In genomic region chr14:60456767-60457166, GRCm38 (mm10) we compare ENCODE assay signal across 18 mouse cellular contexts.
DNase-seq lines count a peak whose midpoint lies in the region; ATAC-seq and TF ChIP-seq lines count a peak whose summit lies in the region.
"Had no signal": no experiment of that assay in that cellular context is flagged by ENCODE, and none has a peak within 500 bp of the region (broad histone marks: within the 10 kb centered on the region; RNA-seq: fewer than 3 reads in every experiment).

No protein-coding gene starts in this region.

- H3K36me3 ChIP-seq in forebrain, embryonic 15.5 days = no peaks in the 10 kb centered on the region
- H3K36me3 ChIP-seq in forebrain, embryonic 11.5 days (ENCODE audit: control insufficient read depth, insufficient read depth, low read length) = no peaks in the 10 kb centered on the region
- H3K36me3 ChIP-seq in hindbrain, postnatal 0 days (ENCODE audit: insufficient read depth, low read length) = no peaks in the 10 kb centered on the region
- H3K36me3 ChIP-seq in hindbrain, embryonic 14.5 days (replicated peaks; ENCODE audit: control insufficient read depth, insufficient read depth) = no peaks in the 10 kb centered on the region
- H3K36me3 ChIP-seq in liver, embryonic 11.5 days (ENCODE audit: control insufficient read depth, insufficient read depth, low read length) = no peaks in the 10 kb centered on the region
- H3K36me3 ChIP-seq: embryonic facial prominence, embryonic 13.5 days; heart, embryonic 13.5 days had no signal

- DNase-seq in forebrain, embryonic 11.5 days (ENCODE audit: low spot score) = no peak
- peak; percentile 7 for DNase-seq in hindbrain, postnatal 0 days (ENCODE audit: low spot score)
- DNase-seq in hindbrain, embryonic 14.5 days (ENCODE audit: low spot score) = no peak
- DNase-seq in right cerebral cortex, adult 2 months (ENCODE audit: low spot score in 2 of 2) = peak; percentile 13
- no peak for DNase-seq in right cerebral cortex, postnatal 36 days (ENCODE audit: low spot score in 2 of 2)
- peak; percentile 67 for DNase-seq in brain, embryonic 14.5 days (ENCODE audit: low read depth)
- no peak for DNase-seq in liver, embryonic 11.5 days (ENCODE audit: low spot score)
- DNase-seq: adrenal gland, postnatal 10 days; cerebellum, adult 18-20 months; cerebellum, adult 9-11 months; cerebellum, postnatal 36 days; gastrocnemius, postnatal 36 days; heart, adult 11 months; heart, postnatal 36 days had no signal

- H3K4me1 ChIP-seq in forebrain, embryonic 15.5 days = peaks cover 5% of the 10 kb centered on the region; the same call in 1 of the 2 replicates
- no peaks in the 10 kb centered on the region for H3K4me1 ChIP-seq in forebrain, embryonic 11.5 days (replicated peaks; ENCODE audit: control insufficient read depth, insufficient read depth, low read length)
- H3K4me1 ChIP-seq in hindbrain, postnatal 0 days (ENCODE audit: insufficient read depth, low read length) = no peaks in the 10 kb centered on the region
- no peaks in the 10 kb centered on the region for H3K4me1 ChIP-seq in hindbrain, embryonic 14.5 days (replicated peaks; ENCODE audit: control insufficient read depth, insufficient read depth, low read length)
- H3K4me1 ChIP-seq in liver, embryonic 11.5 days (replicated peaks; ENCODE audit: control insufficient read depth, insufficient read depth, low read length) = no peaks in the 10 kb centered on the region
- H3K4me1 ChIP-seq: embryonic facial prominence, embryonic 13.5 days had no signal

- 41% methylated on average over 9 of the region's 9 CpGs for WGBS in forebrain, embryonic 15.5 days
- 69% methylated on average over 9 of the region's 9 CpGs for WGBS in forebrain, embryonic 11.5 days
- WGBS in hindbrain, postnatal 0 days = 51% methylated on average over 9 of the region's 9 CpGs
- 62% methylated on average over 9 of the region's 9 CpGs for WGBS in hindbrain, embryonic 14.5 days
- WGBS in liver, embryonic 11.5 days = 72% methylated on average over 9 of the region's 9 CpGs

- TF ChIP-seq POLR2A in brain, embryonic 14.5 days (IDR thresholded peaks at IDR 0.05; ENCODE audit: borderline replicate concordance, extremely low read depth, insufficient read depth, insufficient read length, poor library complexity, severe bottlenecking) = no peak

- no peaks in the 10 kb centered on the region for H3K27me3 ChIP-seq in forebrain, embryonic 15.5 days
- no peaks in the 10 kb centered on the region for H3K27me3 ChIP-seq in forebrain, embryonic 11.5 days (ENCODE audit: control insufficient read depth, insufficient read depth, low read length)
- H3K27me3 ChIP-seq in hindbrain, postnatal 0 days (ENCODE audit: insufficient read depth, low read length) = no peaks in the 10 kb centered on the region
- no peaks in the 10 kb centered on the region for H3K27me3 ChIP-seq in hindbrain, embryonic 14.5 days (ENCODE audit: control insufficient read depth, insufficient read depth, low read length)
- no peaks in the 10 kb centered on the region for H3K27me3 ChIP-seq in liver, embryonic 11.5 days (replicated peaks; ENCODE audit: control insufficient read depth, insufficient read depth, low read length)
- H3K27me3 ChIP-seq: embryonic facial prominence, embryonic 13.5 days; heart, embryonic 13.5 days had no signal

- ATAC-seq in forebrain, embryonic 15.5 days (replicated peaks) = no peak
- no peak for ATAC-seq in forebrain, embryonic 11.5 days (replicated peaks; ENCODE audit: low FRiP score)
- ATAC-seq in hindbrain, postnatal 0 days = no peak
- ATAC-seq in hindbrain, embryonic 14.5 days (ENCODE audit: low FRiP score) = no peak
- no peak for ATAC-seq in liver, embryonic 11.5 days (replicated peaks; ENCODE audit: low FRiP score)
- ATAC-seq: hindbrain, embryonic 16.5 days had no signal

- peak overlapping the region; percentile 53 for H3K27ac ChIP-seq in forebrain, embryonic 15.5 days (replicated peaks)
- no peak overlapping the region for H3K27ac ChIP-seq in forebrain, embryonic 11.5 days (ENCODE audit: low read depth, low read length)
- no peak overlapping the region for H3K27ac ChIP-seq in hindbrain, postnatal 0 days
- H3K27ac ChIP-seq in hindbrain, embryonic 14.5 days = no peak overlapping the region
- no peak overlapping the region for H3K27ac ChIP-seq in liver, embryonic 11.5 days (ENCODE audit: low read depth, low read length)
- H3K27ac ChIP-seq: embryonic facial prominence, embryonic 13.5 days; heart, embryonic 13.5 days had no signal

- no peak for TF ChIP-seq CTCF in hindbrain, postnatal 0 days (IDR thresholded peaks at IDR 0.05; ENCODE audit: low read depth)
- no peak for TF ChIP-seq CTCF in brain, embryonic 14.5 days (IDR thresholded peaks at IDR 0.05; ENCODE audit: borderline replicate concordance, extremely low read depth, insufficient read depth, insufficient read length)

- H3K9me3 ChIP-seq in forebrain, embryonic 15.5 days = no peaks in the 10 kb centered on the region
- no peaks in the 10 kb centered on the region for H3K9me3 ChIP-seq in forebrain, embryonic 11.5 days (ENCODE audit: control insufficient read depth, low read length)
- no peaks in the 10 kb centered on the region for H3K9me3 ChIP-seq in hindbrain, postnatal 0 days (ENCODE audit: low read length)
- no peaks in the 10 kb centered on the region for H3K9me3 ChIP-seq in hindbrain, embryonic 14.5 days (ENCODE audit: control insufficient read depth, low read length)
- no peaks in the 10 kb centered on the region for H3K9me3 ChIP-seq in liver, embryonic 11.5 days (ENCODE audit: control insufficient read depth, low read length)
- H3K9me3 ChIP-seq: embryonic facial prominence, embryonic 13.5 days; heart, embryonic 13.5 days had no signal

- no peak overlapping the region for H3K4me3 ChIP-seq in forebrain, embryonic 15.5 days
- no peak overlapping the region for H3K4me3 ChIP-seq in forebrain, embryonic 11.5 days (ENCODE audit: low read depth, low read length)
- H3K4me3 ChIP-seq in hindbrain, postnatal 0 days (ENCODE audit: low read length) = no peak overlapping the region
- H3K4me3 ChIP-seq in hindbrain, embryonic 14.5 days (replicated peaks; ENCODE audit: low read length) = no peak overlapping the region
- no peak overlapping the region for H3K4me3 ChIP-seq in liver, embryonic 11.5 days (ENCODE audit: low read depth, low read length)
- H3K4me3 ChIP-seq: embryonic facial prominence, embryonic 13.5 days; heart, embryonic 13.5 days had no signal

- no peak overlapping the region for H3K4me2 ChIP-seq in forebrain, embryonic 15.5 days (replicated peaks)
- H3K4me2 ChIP-seq in forebrain, embryonic 11.5 days (ENCODE audit: low read depth, low read length, severe bottlenecking) = no peak overlapping the region
- no peak overlapping the region for H3K4me2 ChIP-seq in hindbrain, postnatal 0 days (ENCODE audit: low read depth, low read length)
- no peak overlapping the region for H3K4me2 ChIP-seq in hindbrain, embryonic 14.5 days (replicated peaks)
- H3K4me2 ChIP-seq in liver, embryonic 11.5 days = no peak overlapping the region
- H3K4me2 ChIP-seq: embryonic facial prominence, embryonic 13.5 days; heart, embryonic 13.5 days had no signal

- H3K9ac ChIP-seq in forebrain, embryonic 15.5 days (replicated peaks) = no peak overlapping the region
- H3K9ac ChIP-seq in forebrain, embryonic 11.5 days (ENCODE audit: low read length) = no peak overlapping the region
- H3K9ac ChIP-seq in hindbrain, postnatal 0 days (replicated peaks; ENCODE audit: low read length) = no peak overlapping the region
- H3K9ac ChIP-seq in hindbrain, embryonic 14.5 days = no peak overlapping the region
- H3K9ac ChIP-seq in liver, embryonic 11.5 days (ENCODE audit: low read depth, low read length) = no peak overlapping the region
- H3K9ac ChIP-seq: embryonic facial prominence, embryonic 13.5 days; heart, embryonic 13.5 days had no signal

Comparison
In these comparisons a context has a peak if more than half of its experiments do, and no peak if none do; other contexts are left out.
1. DNase-seq: peak in hindbrain, postnatal 0 days (single experiment), right cerebral cortex, adult 2 months (2 of 2) and brain, embryonic 14.5 days (single experiment); none in forebrain, embryonic 11.5 days (single experiment), hindbrain, embryonic 14.5 days (single experiment), right cerebral cortex, postnatal 36 days (0 of 2) and liver, embryonic 11.5 days (single experiment).